Mouse (Mus musculus): ENCODE measurements around the gene Cnnm1.

DNA sequence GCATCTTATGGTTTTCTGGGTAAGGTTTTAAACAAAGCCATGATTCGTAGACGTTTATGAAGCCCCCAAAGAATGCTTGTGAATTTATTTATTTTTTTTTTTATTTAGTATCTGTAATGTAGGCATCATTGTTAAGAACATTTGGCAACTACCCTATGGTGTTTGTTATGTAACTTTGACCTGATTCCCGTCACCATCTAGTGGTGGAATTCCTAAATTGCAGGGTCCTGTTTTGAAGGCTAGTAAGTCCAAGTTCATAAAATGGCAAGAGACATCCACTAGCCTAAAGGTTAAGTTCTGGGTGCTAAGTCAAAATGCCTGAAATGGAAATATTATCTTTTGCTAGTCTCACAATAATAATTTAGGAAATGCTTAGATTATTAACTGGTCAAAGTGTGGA is 47.2 kb downstream of the Cnnm1 start:
- TF ChIP-seq MAX (IDR thresholded peaks at IDR 0.05; ENCODE audit: low read depth) (no peak), REST (IDR thresholded peaks at IDR 0.05; ENCODE audit: insufficient read depth, insufficient read length) (no peak), POLR2AphosphoS2 (IDR thresholded peaks at IDR 0.05; ENCODE audit: insufficient read length, low read depth) (no peak), USF1 (IDR thresholded peaks at IDR 0.05; ENCODE audit: low read depth) (no peak), POLR2A (IDR thresholded peaks at IDR 0.05; ENCODE audit: insufficient read length, low read depth) (no peak), CEBPB (IDR thresholded peaks at IDR 0.05; ENCODE audit: insufficient read depth, poor library complexity, severe bottlenecking) (no peak), E2F4 (IDR thresholded peaks at IDR 0.05; ENCODE audit: insufficient read depth) (no peak), MYOD1 (IDR thresholded peaks at IDR 0.05; ENCODE audit: control insufficient read depth in 1 of 3, insufficient read length in 2 of 3, low read depth in 2 of 3) (no peak), TCF12 (IDR thresholded peaks at IDR 0.05; ENCODE audit: insufficient read depth, poor library complexity, severe bottlenecking) (no peak), MYOG (IDR thresholded peaks at IDR 0.05; ENCODE audit: control insufficient read depth in 1 of 3, insufficient read depth in 1 of 3, insufficient read length in 2 of 3, low read depth in 2 of 3) (no peak)
